Mouse (Mus musculus): ENCODE results near the gene Mpst.

Mpst gene

GRCm38 (mm10) chr15:78437237-78438017, 31.2 kb downstream of the Mpst start:
- DNase-seq (ENCODE audit: low spot score): no peak

GRCm38 (mm10) chr15:78438018-78438394, 31.8 kb downstream of the Mpst start:
- DNase-seq (ENCODE audit: low spot score): no peak

GRCm38 (mm10) chr15:78438505-78438904, 32.3 kb downstream of the Mpst start:
- no peak for DNase-seq (ENCODE audit: low spot score)

GRCm38 (mm10) chr15:78438973-78439372, 32.8 kb downstream of the Mpst start:
- no peak for DNase-seq (ENCODE audit: low spot score)

GRCm38 (mm10) chr15:78442231-78442630, 36.0 kb downstream of the Mpst start:
- no peak for DNase-seq (ENCODE audit: low spot score)

- DNase-seq (ENCODE audit: low spot score): no peak
Measured at GRCm38 (mm10) chr15:78443857-78444256, 37.6 kb downstream of the Mpst start.

GRCm38 (mm10) chr15:78447121-78447520, 40.9 kb downstream of the Mpst start:
- no peak for DNase-seq (ENCODE audit: low spot score)

GRCm38 (mm10) chr15:78447746-78448535, 41.7 kb downstream of the Mpst start:
- DNase-seq (ENCODE audit: low spot score): peak; percentile 85

GRCm38 (mm10) chr15:78449131-78449530, 42.9 kb downstream of the Mpst start:
- no peak for DNase-seq (ENCODE audit: low spot score)

- peak; percentile 34 for DNase-seq (ENCODE audit: low spot score)
Measured at GRCm38 (mm10) chr15:78449694-78450418, 43.6 kb downstream of the Mpst start.

GRCm38 (mm10) chr15:78450419-78450768, 44.2 kb downstream of the Mpst start:
- no peak for DNase-seq (ENCODE audit: low spot score)

- DNase-seq (ENCODE audit: low spot score): no peak
Measured at GRCm38 (mm10) chr15:78451201-78451600, 45.0 kb downstream of the Mpst start.

- DNase-seq (ENCODE audit: low spot score): no peak
Measured at GRCm38 (mm10) chr15:78452929-78453328, 46.7 kb downstream of the Mpst start.

GRCm38 (mm10) chr15:78455168-78455567, 49.0 kb downstream of the Mpst start:
- no peak for DNase-seq (ENCODE audit: low spot score)

GRCm38 (mm10) chr15:78456051-78456450, 49.8 kb downstream of the Mpst start:
- no peak for DNase-seq (ENCODE audit: low spot score)

- DNase-seq (ENCODE audit: low spot score): no peak
Measured at GRCm38 (mm10) chr15:78457193-78457592, 51.0 kb downstream of the Mpst start.

- no peak for DNase-seq (ENCODE audit: low spot score)
Measured at GRCm38 (mm10) chr15:78462981-78463380, 56.8 kb downstream of the Mpst start.

Data from spleen, adult 12 weeks (tissue).